Mouse (Mus musculus) splenic B cell, adult 2 months (primary cell): ENCODE measurements around the gene Rimbp2.

ENCODE experiments used
- DNase-seq: peaks from one replicate; pipeline ENCODE4 v3.0.0-alpha.2; 2011; ENCODE audit warnings: low read depth, low spot score
- H3K27me3 ChIP-seq: 2 replicates; pipeline ENCODE4 v1.6.1; 2012; ENCODE audit warnings: mild to moderate bottlenecking, low read length, moderate library complexity, mixed read lengths; ENCODE audit not compliant: control insufficient read depth, poor library complexity, insufficient read depth, severe bottlenecking
- H3K36me3 ChIP-seq: 2 replicates; pipeline ENCODE4 v1.6.1; 2012; ENCODE audit warnings: mild to moderate bottlenecking, low read length, moderate library complexity, mixed read lengths; ENCODE audit not compliant: control insufficient read depth, poor library complexity, insufficient read depth, severe bottlenecking

Gene Rimbp2

GRCm38 (mm10) chr5:128841541-128841940 is 111.7 kb downstream of the Rimbp2 start:
- Histone ChIP-seq H3K36me3 (no peaks in the 10 kb centered on the region), H3K27me3 (no peaks in the 10 kb centered on the region)
- DNase-seq = no peak

GRCm38 (mm10) chr5:128837045-128837444 is 116.2 kb downstream of the Rimbp2 start:
- Histone ChIP-seq H3K36me3 (no peaks in the 10 kb centered on the region), H3K27me3 (no peaks in the 10 kb centered on the region)
- no peak for DNase-seq

DNA sequence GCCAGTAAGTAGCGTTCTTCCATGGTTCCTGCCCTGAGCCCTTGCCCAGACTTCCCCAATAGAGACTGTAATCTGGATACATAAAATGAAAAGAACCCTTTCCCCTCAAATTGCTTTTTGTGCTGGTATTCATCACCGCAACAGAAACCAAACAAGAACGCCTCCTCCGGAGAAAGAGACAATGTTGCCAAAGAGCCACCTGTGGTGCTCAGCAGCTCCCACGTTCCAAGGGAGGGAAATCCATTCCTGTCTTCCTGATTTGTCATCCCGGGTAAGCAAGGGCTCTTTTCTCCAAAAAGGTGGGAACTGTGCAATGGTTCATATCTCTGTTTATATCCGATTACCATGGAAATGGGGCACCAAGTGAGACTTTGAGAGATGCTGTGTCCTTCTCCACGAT is 119.2 kb downstream of the Rimbp2 start:
- H3K27me3 ChIP-seq = no peaks in the 10 kb centered on the region

DNA sequence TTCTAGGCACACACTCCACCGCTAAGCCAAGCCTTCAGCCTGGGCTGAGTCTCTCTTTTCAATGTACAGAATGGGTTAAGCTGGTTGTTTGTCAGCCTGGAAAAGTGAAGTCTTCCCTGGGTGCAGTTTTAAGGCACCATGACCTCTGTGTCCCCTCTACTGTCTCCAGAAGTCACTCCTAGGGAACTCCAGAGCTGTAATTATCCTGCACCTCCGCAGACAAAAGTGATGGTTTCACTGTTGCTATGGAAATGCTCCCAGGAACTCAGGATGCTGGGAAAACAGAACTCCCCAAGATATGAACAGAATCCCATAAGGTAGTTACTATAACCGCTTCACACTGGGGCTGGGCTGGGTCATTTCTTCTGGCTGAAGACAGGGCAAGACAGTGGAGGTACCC is 130.4 kb downstream of the Rimbp2 start:
- H3K36me3 ChIP-seq = no peaks in the 10 kb centered on the region
- DNase-seq = no peak
- H3K27me3 ChIP-seq = no peaks in the 10 kb centered on the region

More for the DNA sequence above, 119.2 kb downstream of the Rimbp2 start:
- no peaks in the 10 kb centered on the region for H3K36me3 ChIP-seq
- no peak for DNase-seq

GRCm38 (mm10) chr5:128819638-128820285 is 133.5 kb downstream of the Rimbp2 start:
- H3K27me3 ChIP-seq = no peaks in the 10 kb centered on the region
- H3K36me3 ChIP-seq = no peaks in the 10 kb centered on the region
- no peak for DNase-seq

GRCm38 (mm10) chr5:128815629-128816028 is 137.7 kb downstream of the Rimbp2 start:
- DNase-seq = no peak
- Histone ChIP-seq H3K27me3 (no peaks in the 10 kb centered on the region), H3K36me3 (no peaks in the 10 kb centered on the region)

DNA sequence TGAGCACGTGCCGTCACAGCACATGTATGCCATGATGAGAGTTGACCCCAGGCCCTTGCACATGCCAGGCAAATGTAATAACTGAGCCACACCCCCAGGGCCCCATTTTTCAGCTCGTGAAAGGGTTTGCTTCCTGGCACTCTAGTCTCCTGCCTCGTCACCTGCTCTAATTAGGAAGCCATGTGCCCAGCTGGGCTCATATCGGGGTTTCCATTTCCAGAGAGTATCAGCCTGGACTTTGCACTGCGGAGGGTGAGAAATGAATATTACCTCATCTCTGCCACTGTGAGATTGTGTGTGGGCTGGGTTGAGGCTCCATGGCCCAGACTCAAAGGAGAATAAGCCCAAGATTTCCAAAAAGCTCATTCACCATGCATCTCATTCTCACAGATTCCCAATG is 138.2 kb downstream of the Rimbp2 start:
- no peaks in the 10 kb centered on the region for H3K36me3 ChIP-seq
- no peak for DNase-seq

DNA sequence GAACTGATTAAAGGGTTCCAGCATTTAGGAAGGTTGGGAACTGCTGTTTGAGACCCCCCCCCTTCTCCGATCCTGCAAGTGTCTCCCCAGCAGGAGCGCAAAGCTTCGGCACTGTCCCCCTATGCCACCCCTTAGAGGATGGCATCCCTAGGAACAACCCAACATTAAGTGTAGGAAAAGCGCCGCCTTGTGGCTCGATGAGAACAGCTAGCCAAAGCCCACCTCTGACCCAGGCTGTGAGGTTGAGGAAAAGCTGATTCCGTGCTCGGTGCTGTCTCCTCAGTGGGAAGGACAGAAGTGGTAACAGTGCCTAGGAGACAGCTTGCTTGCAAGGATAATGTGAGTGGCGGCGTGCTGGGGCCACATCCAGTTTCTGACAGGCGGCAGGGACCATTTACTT is 140.2 kb downstream of the Rimbp2 start:
- Histone ChIP-seq H3K36me3 (no peaks in the 10 kb centered on the region), H3K27me3 (no peaks in the 10 kb centered on the region)
- no peak for DNase-seq

More for the DNA sequence above, 138.2 kb downstream of the Rimbp2 start:
- no peaks in the 10 kb centered on the region for H3K27me3 ChIP-seq

DNA sequence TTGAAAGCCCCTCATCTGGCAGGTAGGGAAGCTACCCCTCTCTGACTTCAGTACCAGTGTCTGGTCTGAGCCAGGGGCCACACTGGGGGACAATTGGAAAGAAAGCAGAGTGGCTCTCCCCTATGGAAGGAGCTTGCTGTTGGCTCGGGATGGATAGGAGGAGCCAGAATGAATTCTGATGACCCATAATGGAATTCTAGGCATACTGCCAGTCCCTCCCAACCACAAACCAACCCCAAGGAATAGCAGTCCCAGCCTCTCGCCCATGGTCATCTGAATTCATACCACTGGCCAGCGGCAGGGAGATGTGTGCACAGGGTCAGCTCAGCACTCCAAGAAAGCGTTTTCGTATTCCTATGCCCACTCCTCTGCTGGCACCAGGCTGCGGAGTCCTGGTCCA is 141.9 kb downstream of the Rimbp2 start:
- DNase-seq = no peak
- H3K27me3 ChIP-seq = no peaks in the 10 kb centered on the region
- no peaks in the 10 kb centered on the region for H3K36me3 ChIP-seq

DNA sequence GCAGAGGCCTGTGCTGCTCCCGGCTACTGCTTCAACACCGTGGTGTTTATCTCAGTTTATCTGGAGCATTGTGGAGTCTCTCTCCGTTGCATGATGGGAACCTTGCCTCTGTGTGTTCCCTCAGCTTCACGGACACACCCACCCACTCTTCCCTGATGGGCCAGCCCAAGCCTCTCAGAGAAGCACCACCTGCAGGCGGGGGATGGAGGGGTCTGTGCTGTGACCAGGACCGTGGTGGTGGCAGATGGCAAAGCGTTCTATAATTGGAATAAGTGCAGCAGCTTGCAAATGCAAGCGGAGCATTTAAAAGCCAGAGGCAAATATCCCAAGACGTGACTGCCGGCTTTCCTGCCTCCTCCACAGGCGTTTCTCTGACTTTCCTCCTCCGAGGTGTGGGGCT is 143.3 kb downstream of the Rimbp2 start:
- H3K27me3 ChIP-seq = no peaks in the 10 kb centered on the region
- no peak for DNase-seq
- no peaks in the 10 kb centered on the region for H3K36me3 ChIP-seq

- no peaks in the 10 kb centered on the region for H3K27me3 ChIP-seq
- H3K36me3 ChIP-seq = no peaks in the 10 kb centered on the region
- no peak for DNase-seq
Measured at GRCm38 (mm10) chr5:128809406-128809805, 143.9 kb downstream of the Rimbp2 start.

- Histone ChIP-seq H3K27me3 (no peaks in the 10 kb centered on the region), H3K36me3 (no peaks in the 10 kb centered on the region)
- no peak for DNase-seq
Measured at GRCm38 (mm10) chr5:128808547-128809182, 144.6 kb downstream of the Rimbp2 start.

DNA sequence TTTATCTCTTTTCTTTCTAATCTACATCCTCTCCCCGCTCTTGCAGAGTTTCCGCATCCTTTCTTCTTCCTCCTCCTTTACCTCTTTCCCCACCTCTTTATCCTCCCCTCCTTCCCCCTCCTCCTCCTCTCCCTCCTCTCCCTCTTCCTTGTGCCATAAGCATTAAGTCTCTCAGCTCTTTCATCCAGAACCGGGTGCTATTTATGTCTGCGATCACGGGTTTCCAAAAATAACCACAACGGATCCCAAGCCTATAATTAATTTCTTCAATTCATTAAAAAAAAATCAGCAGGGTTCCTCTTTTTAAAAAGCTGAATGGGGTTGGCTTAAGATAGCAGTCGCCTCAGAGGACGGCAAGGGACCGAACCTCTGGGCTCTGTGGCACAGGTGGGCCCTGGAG is 145.9 kb downstream of the Rimbp2 start:
- no peak for DNase-seq
- no peaks in the 10 kb centered on the region for H3K36me3 ChIP-seq
- no peaks in the 10 kb centered on the region for H3K27me3 ChIP-seq

DNA sequence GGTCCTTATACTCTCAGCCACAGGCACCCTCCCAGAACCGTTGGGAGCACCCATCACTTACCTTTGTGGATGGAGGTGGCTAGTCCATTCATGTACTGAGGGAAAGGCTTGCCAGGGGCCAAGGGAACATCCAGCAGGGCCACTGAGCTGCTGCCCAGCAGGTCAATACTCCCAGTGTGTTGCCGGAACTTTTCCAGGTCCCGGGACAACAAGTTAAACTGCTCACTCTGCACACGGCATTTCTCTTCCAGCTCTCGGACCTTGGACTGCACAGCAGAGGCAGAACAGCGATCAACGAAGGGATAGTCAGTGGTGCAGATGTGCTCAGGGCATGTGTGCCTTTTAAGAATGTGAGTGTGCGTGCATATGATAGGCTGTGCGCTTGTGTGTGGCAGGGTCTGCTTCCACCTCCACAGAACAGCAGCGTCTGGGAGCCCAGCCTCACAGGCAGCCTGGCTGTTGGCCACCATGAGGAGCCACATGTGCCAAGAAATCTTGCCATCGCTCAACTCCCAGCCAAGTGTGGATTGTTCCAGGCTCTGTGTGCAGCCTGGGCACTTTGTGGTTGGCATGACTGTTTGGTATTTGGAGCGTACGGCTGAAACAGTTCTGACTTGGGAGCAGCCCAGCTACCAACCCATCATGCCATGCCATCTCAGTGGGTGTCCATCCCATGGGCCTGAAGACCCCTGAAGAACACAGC is 146.8 kb downstream of the Rimbp2 start:
- DNase-seq = no peak
- no peaks in the 10 kb centered on the region for H3K36me3 ChIP-seq

GRCm38 (mm10) chr5:128805092-128805491 is 148.2 kb downstream of the Rimbp2 start:
- DNase-seq = no peak
- Histone ChIP-seq H3K36me3 (no peaks in the 10 kb centered on the region), H3K27me3 (no peaks in the 10 kb centered on the region)

More for the DNA sequence above, 146.8 kb downstream of the Rimbp2 start:
- no peaks in the 10 kb centered on the region for H3K27me3 ChIP-seq
